In genomic region chr6:147241541-147241940, GRCm38 (mm10) we compare ENCODE assay signal across 9 mouse cellular contexts. TPM values are rescaled to one million over a fixed set of nuclear protein-coding genes. Genes with fewer than 3 reads are reported as not detected.
"Had no signal": no experiment of that assay in that cellular context is flagged by ENCODE, and none has a peak within 500 bp of the region (broad histone marks: within the 10 kb centered on the region; RNA-seq: fewer than 3 reads in every experiment).

No protein-coding gene starts in this region.

- DNase-seq: kidney, postnatal 25 days; layer of hippocampus, adult 9-11 months; liver; lung, adult 18-20 months; lung, postnatal 10 days; lung, postnatal 36 days; thymus, adult 18-20 months; thymus, postnatal 36 days had no signal

RNA-seq across cellular contexts. Expression of gene Pthlh, which starts 22.4 kb away (rescaled TPM):
- total RNA-seq: monocyte, adult 5-6 weeks had no signal
